Mouse (Mus musculus) colon, adult 2 months (tissue): Measurements from ENCODE around the gene Ascc1. TPM values are rescaled to one million over a fixed set of nuclear protein-coding genes. Genes with fewer than 3 reads are reported as not detected.

ENCODE experiments used
- polyA plus RNA-seq: library from polyadenylated mRNA; depleted of rRNA; stranded (reverse); fragments of >200 nt; gene quantifications from 2 replicates; pipeline ENCODE4 v1.2.3, GENCODE M21; 2012; rRNA removed

The Ascc1 gene
- 13.5 and 18.7 TPM in 2 replicates for polyA plus RNA-seq

GRCm38 (mm10) chr10:60002673-60003212, at the start of gene Ascc1, which contains the start of gene Anapc16:
Ascc1 (plus strand) TSS chr10:60002805.
Anapc16 (minus strand) TSS chr10:60003135.

GRCm38 (mm10) chr10:60106146-60106530, 103.5 kb downstream of the Ascc1 start, which contains the start of gene Spock2:
Spock2 (plus strand) TSS chr10:60106219.

Other genes with a start within 250 kb of the Ascc1 start
- 52.7 and 59.7 TPM in 2 replicates for gene Dnajb12, start 123.2 kb upstream of the Ascc1 start, polyA plus RNA-seq
- gene Ddit4, start 51.0 kb upstream of the Ascc1 start, polyA plus RNA-seq: 113 and 131 TPM in 2 replicates
- 63.8 and 64.9 TPM in 2 replicates for gene Anapc16, start 330 bp downstream of the Ascc1 start, polyA plus RNA-seq
- 4.9 and 6.6 TPM in 2 replicates for gene Spock2, start 103.4 kb downstream of the Ascc1 start, polyA plus RNA-seq
- gene Chst3, start 216.5 kb downstream of the Ascc1 start, polyA plus RNA-seq: 1.7 and 1.9 TPM in 2 replicates